Mouse (Mus musculus): ENCODE data around the gene Glp1r.

Gene Glp1r

GRCm38 (mm10) chr17:30901627-30902026, at the start of gene Glp1r:
Gene Glp1r (plus strand): TSS chr17:30901817.
- CTCF ChIA-PET, result no interaction called here

GRCm38 (mm10) chr17:30852345-30852744, 49.3 kb upstream of the Glp1r start:
- CTCF ChIA-PET, result interaction anchor here (0.5 to 0.7 kb wide), 2 partner anchors 398 to 862 kb away, joined by 3 read pairs; no protein-coding TSS in a partner anchor

- CTCF ChIA-PET, result interaction anchor here (0.6 kb wide), 1 partner anchor 588 kb away, joined by 7 read pairs; no protein-coding TSS in a partner anchor
These were observed 44.3 kb upstream of the Glp1r start for GRCm38 (mm10) chr17:30857347-30857746.

GRCm38 (mm10) chr17:30858586-30859259, 42.9 kb upstream of the Glp1r start:
- CTCF ChIA-PET, result no interaction called here

- CTCF ChIA-PET, result no interaction called here
These were observed 41.5 kb upstream of the Glp1r start for GRCm38 (mm10) chr17:30859989-30860585.

- CTCF ChIA-PET, result no interaction called here
These were observed 41.0 kb upstream of the Glp1r start for GRCm38 (mm10) chr17:30860606-30861005.

GRCm38 (mm10) chr17:30866281-30866680, 35.3 kb upstream of the Glp1r start:
- CTCF ChIA-PET, result interaction anchor here (0.7 kb wide), 1 partner anchor 1093 kb away, joined by 6 read pairs; no protein-coding TSS in a partner anchor

GRCm38 (mm10) chr17:30866966-30867365, 34.7 kb upstream of the Glp1r start:
- CTCF ChIA-PET, result no interaction called here

- CTCF ChIA-PET, result no interaction called here
These were observed 30.6 kb upstream of the Glp1r start for GRCm38 (mm10) chr17:30871040-30871439.

- CTCF ChIA-PET, result no interaction called here
These were observed 27.3 kb upstream of the Glp1r start for GRCm38 (mm10) chr17:30874276-30874675.

GRCm38 (mm10) chr17:30877456-30877855, 24.2 kb upstream of the Glp1r start:
- CTCF ChIA-PET, result no interaction called here

- CTCF ChIA-PET, result no interaction called here
These were observed 23.0 kb upstream of the Glp1r start for GRCm38 (mm10) chr17:30878626-30879025.

- CTCF ChIA-PET, result no interaction called here
These were observed 21.2 kb upstream of the Glp1r start for GRCm38 (mm10) chr17:30880391-30880790.

- CTCF ChIA-PET, result no interaction called here
These were observed 20.6 kb upstream of the Glp1r start for GRCm38 (mm10) chr17:30881001-30881400.

- CTCF ChIA-PET, result no interaction called here
These were observed 19.4 kb upstream of the Glp1r start for GRCm38 (mm10) chr17:30882206-30882605.

- CTCF ChIA-PET, result no interaction called here
These were observed 18.1 kb upstream of the Glp1r start for GRCm38 (mm10) chr17:30883534-30883933.

- CTCF ChIA-PET, result no interaction called here
These were observed 9.5 kb upstream of the Glp1r start for GRCm38 (mm10) chr17:30892086-30892485.

- CTCF ChIA-PET, result interaction anchor here (0.6 kb wide), 1 partner anchor 149 kb away, joined by 3 read pairs; no protein-coding TSS in a partner anchor
These were observed 8.9 kb upstream of the Glp1r start for GRCm38 (mm10) chr17:30892730-30893129.

- CTCF ChIA-PET, result no interaction called here
These were observed 4.5 kb upstream of the Glp1r start for GRCm38 (mm10) chr17:30897075-30897474.

GRCm38 (mm10) chr17:30904096-30904495, 2.5 kb downstream of the Glp1r start:
- CTCF ChIA-PET, result no interaction called here

GRCm38 (mm10) chr17:30907577-30907976, 6.0 kb downstream of the Glp1r start:
- CTCF ChIA-PET, result no interaction called here

GRCm38 (mm10) chr17:30910866-30911731, 9.5 kb downstream of the Glp1r start:
- CTCF ChIA-PET, result no interaction called here

GRCm38 (mm10) chr17:30911732-30912088, 10.1 kb downstream of the Glp1r start:
- CTCF ChIA-PET, result no interaction called here

Measured in spleen, embryonic (tissue).